Mouse (Mus musculus) cerebellum, adult 9-11 months (tissue): ENCODE results near the gene Arpc5.

ENCODE experiments used
- DNase-seq: peaks from one replicate; pipeline ENCODE4 v3.0.0; 2022

The Arpc5 gene

GRCm38 (mm10) chr1:152817027-152817769 lies 50.9 kb downstream of the Arpc5 start:
- DNase-seq, result no peak

- no peak for DNase-seq
Observed at GRCm38 (mm10) chr1:152817794-152818193, 51.5 kb downstream of the Arpc5 start.

- no peak for DNase-seq
Observed at GRCm38 (mm10) chr1:152819558-152819957, 53.2 kb downstream of the Arpc5 start.

GRCm38 (mm10) chr1:152820911-152821695 lies 54.8 kb downstream of the Arpc5 start:
- no peak for DNase-seq

- DNase-seq, result no peak
Observed at GRCm38 (mm10) chr1:152821746-152822145, 55.4 kb downstream of the Arpc5 start.

- no peak for DNase-seq
Observed at GRCm38 (mm10) chr1:152824206-152824605, 57.9 kb downstream of the Arpc5 start.
